Mouse (Mus musculus): ENCODE measurements at regions not wholly inside any gene's neighbourhood (a gene's known extent, or its start where the extent isn't known, plus 50 kb on each side); places are given as distances from the start of the nearest gene placed in this dataset.

DNA sequence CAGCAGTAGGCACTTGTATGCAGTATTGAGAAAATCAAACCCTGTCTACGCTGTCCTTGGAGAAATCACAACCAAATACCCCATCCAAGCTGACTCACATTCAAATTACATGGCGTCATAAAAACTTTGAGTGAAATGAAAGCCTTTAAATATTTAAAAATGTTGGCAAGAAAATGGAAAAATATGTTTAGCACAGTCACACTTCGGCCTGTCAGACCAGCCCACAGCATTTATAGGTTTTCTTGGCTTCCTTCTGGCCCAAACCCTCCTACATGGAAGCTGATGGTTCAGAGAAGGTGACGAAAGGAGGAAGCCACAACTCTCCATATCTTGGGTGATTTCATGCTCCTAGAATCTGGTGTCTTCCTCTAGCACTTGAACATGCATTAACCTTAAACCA lies 240.9 kb upstream of the Gm5148 start:
- Histone ChIP-seq H3K4me3 (ENCODE audit: insufficient read depth, low read depth, low read length) (no peak overlapping the region), H3K27ac (ENCODE audit: insufficient read depth, low read depth, low read length) (no peak overlapping the region), H3K4me1 (ENCODE audit: control insufficient read depth, insufficient read depth, low read length) (no peaks in the 10 kb centered on the region)
- 98% methylated on average over 4 of the region's 4 CpGs for WGBS
- TF ChIP-seq POLR2A (IDR thresholded peaks at IDR 0.05; ENCODE audit: insufficient read depth, low read depth, low read length) (no peak), CTCF (IDR thresholded peaks at IDR 0.05; ENCODE audit: insufficient read depth, low read depth, low read length) (no peak)

- WGBS = 80% methylated on average over 5 of the region's 5 CpGs
- Histone ChIP-seq H3K27ac (ENCODE audit: insufficient read depth, low read depth, low read length) (no peak overlapping the region), H3K4me1 (ENCODE audit: control insufficient read depth, insufficient read depth, low read length) (no peaks in the 10 kb centered on the region; the same call in 1 of the 2 replicates), H3K4me3 (ENCODE audit: insufficient read depth, low read depth, low read length) (no peak overlapping the region)
- no peak for TF ChIP-seq CTCF (IDR thresholded peaks at IDR 0.05; ENCODE audit: insufficient read depth, low read depth, low read length)
- no peak for TF ChIP-seq POLR2A (IDR thresholded peaks at IDR 0.05; ENCODE audit: insufficient read depth, low read depth, low read length)
These were observed 239.8 kb upstream of the Gm5148 start for GRCm38 (mm10) chr3:37964083-37964482.

DNA sequence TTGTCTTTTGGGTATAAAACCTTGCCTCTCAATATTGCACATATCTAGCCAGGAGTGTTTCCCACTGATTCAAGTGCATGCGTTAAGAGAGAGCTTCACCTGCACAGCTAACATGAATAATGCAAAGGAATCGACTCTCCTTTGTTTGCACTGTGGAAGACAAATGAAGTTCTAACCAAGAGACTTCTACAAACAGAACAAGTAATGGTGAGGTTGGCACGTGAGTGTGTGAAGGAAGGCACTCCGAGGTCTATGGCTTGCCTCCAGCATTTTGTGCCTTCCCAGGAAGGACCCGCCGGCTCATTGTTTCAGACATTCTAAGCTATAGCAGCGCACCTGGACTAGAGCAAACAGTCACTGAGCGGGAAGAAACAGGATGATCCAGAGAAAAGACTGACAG lies 238.5 kb upstream of the Gm5148 start:
- no peak overlapping the region for H3K4me3 ChIP-seq (ENCODE audit: insufficient read depth, low read depth, low read length)
- WGBS = 90% methylated on average over 8 of the region's 8 CpGs
- H3K27ac ChIP-seq (ENCODE audit: insufficient read depth, low read depth, low read length) = no peak overlapping the region
- TF ChIP-seq CTCF (IDR thresholded peaks at IDR 0.05; ENCODE audit: insufficient read depth, low read depth, low read length) (no peak), POLR2A (IDR thresholded peaks at IDR 0.05; ENCODE audit: insufficient read depth, low read depth, low read length) (no peak)
- no peaks in the 10 kb centered on the region; the same call in 1 of the 2 replicates for H3K4me1 ChIP-seq (ENCODE audit: control insufficient read depth, insufficient read depth, low read length)

- Histone ChIP-seq H3K4me3 (ENCODE audit: insufficient read depth, low read depth, low read length) (no peak overlapping the region), H3K4me1 (ENCODE audit: control insufficient read depth, insufficient read depth, low read length) (no peaks in the 10 kb centered on the region; the same call in 1 of the 2 replicates), H3K27ac (ENCODE audit: insufficient read depth, low read depth, low read length) (no peak overlapping the region)
- WGBS = 83% methylated on average over 12 of the region's 12 CpGs
- TF ChIP-seq POLR2A (IDR thresholded peaks at IDR 0.05; ENCODE audit: insufficient read depth, low read depth, low read length) = no peak
- TF ChIP-seq CTCF (IDR thresholded peaks at IDR 0.05; ENCODE audit: insufficient read depth, low read depth, low read length) = no peak
These were observed 237.9 kb upstream of the Gm5148 start for GRCm38 (mm10) chr3:37962043-37962810.

GRCm38 (mm10) chr3:37958361-37958978 lies 234.2 kb upstream of the Gm5148 start:
- H3K4me1 ChIP-seq (ENCODE audit: control insufficient read depth, insufficient read depth, low read length) = no peaks in the 10 kb centered on the region; the same call in 1 of the 2 replicates
- H3K27ac ChIP-seq (ENCODE audit: insufficient read depth, low read depth, low read length) = no peak overlapping the region
- TF ChIP-seq POLR2A (IDR thresholded peaks at IDR 0.05; ENCODE audit: insufficient read depth, low read depth, low read length) (no peak), CTCF (IDR thresholded peaks at IDR 0.05; ENCODE audit: insufficient read depth, low read depth, low read length) (no peak)
- 30% methylated on average over 6 of the region's 6 CpGs for WGBS
- H3K4me3 ChIP-seq (ENCODE audit: insufficient read depth, low read depth, low read length) = no peak overlapping the region

GRCm38 (mm10) chr3:37956543-37956942 lies 232.3 kb upstream of the Gm5148 start:
- H3K27ac ChIP-seq (ENCODE audit: insufficient read depth, low read depth, low read length) = no peak overlapping the region
- no peak for TF ChIP-seq CTCF (IDR thresholded peaks at IDR 0.05; ENCODE audit: insufficient read depth, low read depth, low read length)
- WGBS = 97% methylated on average over 6 of the region's 6 CpGs
- no peaks in the 10 kb centered on the region; the same call in 1 of the 2 replicates for H3K4me1 ChIP-seq (ENCODE audit: control insufficient read depth, insufficient read depth, low read length)
- H3K4me3 ChIP-seq (ENCODE audit: insufficient read depth, low read depth, low read length) = no peak overlapping the region

GRCm38 (mm10) chr3:37952891-37953290 lies 228.6 kb upstream of the Gm5148 start:
- H3K4me3 ChIP-seq (ENCODE audit: insufficient read depth, low read depth, low read length) = no peak overlapping the region
- WGBS = 75% methylated on average over 3 of the region's 3 CpGs
- TF ChIP-seq CTCF (IDR thresholded peaks at IDR 0.05; ENCODE audit: insufficient read depth, low read depth, low read length) (no peak), POLR2A (IDR thresholded peaks at IDR 0.05; ENCODE audit: insufficient read depth, low read depth, low read length) (no peak)
- H3K4me1 ChIP-seq (ENCODE audit: control insufficient read depth, insufficient read depth, low read length) = no peaks in the 10 kb centered on the region
- no peak overlapping the region for H3K27ac ChIP-seq (ENCODE audit: insufficient read depth, low read depth, low read length)

GRCm38 (mm10) chr3:37952251-37952650 lies 228.0 kb upstream of the Gm5148 start:
- no peak overlapping the region for H3K4me3 ChIP-seq (ENCODE audit: insufficient read depth, low read depth, low read length)
- TF ChIP-seq POLR2A (IDR thresholded peaks at IDR 0.05; ENCODE audit: insufficient read depth, low read depth, low read length) (no peak), CTCF (IDR thresholded peaks at IDR 0.05; ENCODE audit: insufficient read depth, low read depth, low read length) (no peak)
- H3K4me1 ChIP-seq (ENCODE audit: control insufficient read depth, insufficient read depth, low read length) = no peaks in the 10 kb centered on the region
- H3K27ac ChIP-seq (ENCODE audit: insufficient read depth, low read depth, low read length) = no peak overlapping the region

- Histone ChIP-seq H3K4me1 (ENCODE audit: control insufficient read depth, insufficient read depth, low read length) (no peaks in the 10 kb centered on the region), H3K27ac (ENCODE audit: insufficient read depth, low read depth, low read length) (no peak overlapping the region), H3K4me3 (ENCODE audit: insufficient read depth, low read depth, low read length) (no peak overlapping the region)
- TF ChIP-seq CTCF (IDR thresholded peaks at IDR 0.05; ENCODE audit: insufficient read depth, low read depth, low read length) (no peak), POLR2A (IDR thresholded peaks at IDR 0.05; ENCODE audit: insufficient read depth, low read depth, low read length) (no peak)
These were observed 219.4 kb upstream of the Gm5148 start for GRCm38 (mm10) chr3:37943661-37944060.
